Mouse (Mus musculus): ENCODE results near the gene Cacng7.

GRCm38 (mm10) chr7:3323826-3324225, 8.9 kb upstream of the Cacng7 start:
- TF ChIP-seq CTCF (IDR thresholded peaks at IDR 0.05; ENCODE audit: low read depth) (no peak), EP300 (optimal IDR thresholded peaks at IDR 0.05) (no peak)
